In genomic region chr12:111944065-111944987, GRCm38 (mm10) we compare ENCODE assay signal across 9 mouse cellular contexts. TPM values are rescaled to one million over a fixed set of nuclear protein-coding genes. Genes with fewer than 3 reads are reported as not detected.
A peak's percentile ranks its signal among the peaks of the same experiment; 100 is the strongest.
DNase-seq lines count a peak whose midpoint lies in the region; ATAC-seq and TF ChIP-seq lines count a peak whose summit lies in the region.
"Not testable (repeated sequence)": the region's sequence is repeated elsewhere in the genome, so short reads cannot be mapped to it uniquely, and the experiment has no call there.
"Had no signal": no experiment of that assay in that cellular context is flagged by ENCODE, and none has a peak within 500 bp of the region (broad histone marks: within the 10 kb centered on the region; RNA-seq: fewer than 3 reads in every experiment).

No protein-coding gene starts in this region.

- not testable (repeated sequence) for H3K27me3 ChIP-seq in forebrain, embryonic 14.5 days (replicated peaks; ENCODE audit: control insufficient read depth, insufficient read depth, low read length); kidney, embryonic 15.5 days; liver, embryonic 15.5 days; stomach, postnatal 0 days (ENCODE audit: control insufficient read depth, insufficient read depth, low read length)

- not testable (repeated sequence) for H3K9me3 ChIP-seq in forebrain, embryonic 14.5 days (replicated peaks; ENCODE audit: control insufficient read depth, low read length); kidney, embryonic 15.5 days (replicated peaks); liver, embryonic 15.5 days (replicated peaks); stomach, postnatal 0 days (ENCODE audit: control insufficient read depth, low read length)

- intact Hi-C loops in heart, postnatal 36 days (cut with DNase I), result loop anchor here (5.0 kb wide), 1 partner anchor 37 kb away; the partner anchor contains the start of gene Ppp1r13b

- TF ChIP-seq CTCF in stomach, postnatal 0 days (IDR thresholded peaks at IDR 0.05; ENCODE audit: low read depth), result not testable (repeated sequence)

- H3K4me3 ChIP-seq in forebrain, embryonic 14.5 days (ENCODE audit: low read depth, low read length); stomach, postnatal 0 days (ENCODE audit: low read depth, low read length): not testable (repeated sequence)
- 0 out of 2 replicates have a peak overlapping the region, but pooled peaks have one; percentile 6 for H3K4me3 ChIP-seq in kidney, embryonic 15.5 days (replicated peaks)
- H3K4me3 ChIP-seq in liver, embryonic 15.5 days (replicated peaks), result peak overlapping the region; percentile 38

- WGBS in forebrain, embryonic 14.5 days, result 82% methylated on average over 16 of the region's 20 CpGs
- 61% methylated on average over 18 of the region's 20 CpGs for WGBS in kidney, embryonic 15.5 days
- 3% methylated on average over 18 of the region's 20 CpGs for WGBS in liver, embryonic 15.5 days (ENCODE audit: insufficient replicate concordance)
- 64% methylated on average over 12 of the region's 20 CpGs for WGBS in stomach, postnatal 0 days

- H3K27ac ChIP-seq in forebrain, embryonic 14.5 days (ENCODE audit: low read depth, low read length), result not testable (repeated sequence)
- H3K27ac ChIP-seq in kidney, embryonic 15.5 days, result peak overlapping the region; percentile 93
- H3K27ac ChIP-seq in liver, embryonic 15.5 days (replicated peaks), result peak overlapping the region; percentile 80
- peak overlapping the region; percentile 88 for H3K27ac ChIP-seq in stomach, postnatal 0 days (replicated peaks)

- H3K4me2 ChIP-seq in forebrain, embryonic 14.5 days (ENCODE audit: low read length), result not testable (repeated sequence)
- peak overlapping the region; percentile 41 for H3K4me2 ChIP-seq in kidney, embryonic 15.5 days
- peak overlapping the region; percentile 57 for H3K4me2 ChIP-seq in liver, embryonic 15.5 days
- 0 out of 2 replicates have a peak overlapping the region, but pooled peaks have one; percentile 25 for H3K4me2 ChIP-seq in stomach, postnatal 0 days (replicated peaks; ENCODE audit: low read depth)

- not testable (repeated sequence) for H3K9ac ChIP-seq in forebrain, embryonic 14.5 days (ENCODE audit: low read length); stomach, postnatal 0 days (ENCODE audit: low read length)
- 0 out of 2 replicates have a peak overlapping the region, but pooled peaks have one; percentile 2 for H3K9ac ChIP-seq in kidney, embryonic 15.5 days
- peak overlapping the region; percentile 31; the same call in 1 of the 2 replicates for H3K9ac ChIP-seq in liver, embryonic 15.5 days

- ATAC-seq in forebrain, embryonic 14.5 days, result 0 out of 2 replicates have a peak, but pooled peaks have one; percentile 29
- peak; percentile 66 for ATAC-seq in kidney, embryonic 15.5 days (replicated peaks; ENCODE audit: low FRiP score)
- peak; percentile 72 for ATAC-seq in liver, embryonic 15.5 days (ENCODE audit: insufficient read depth)
- ATAC-seq in monocyte, adult 5-6 weeks (replicated peaks; ENCODE audit: insufficient number of reproducible peaks, low FRiP score, low TSS enrichment, poor library complexity, severe bottlenecking), result peak; percentile 40; the same call in 1 of the 2 replicates
- ATAC-seq in stomach, postnatal 0 days (ENCODE audit: low FRiP score, low TSS enrichment), result peak; percentile 79

- H3K4me1 ChIP-seq in forebrain, embryonic 14.5 days (ENCODE audit: control insufficient read depth, insufficient read depth, low read length); stomach, postnatal 0 days (replicated peaks; ENCODE audit: control insufficient read depth, insufficient read depth): not testable (repeated sequence)
- peaks cover 36% of the 10 kb centered on the region for H3K4me1 ChIP-seq in kidney, embryonic 15.5 days
- H3K4me1 ChIP-seq in liver, embryonic 15.5 days (replicated peaks), result peaks cover 38% of the 10 kb centered on the region

- not testable (repeated sequence) for TF ChIP-seq EP300 in stomach, postnatal 0 days (optimal IDR thresholded peaks at IDR 0.05)

- not testable (repeated sequence) for H3K36me3 ChIP-seq in forebrain, embryonic 14.5 days (ENCODE audit: control insufficient read depth, insufficient read depth, low read length); kidney, embryonic 15.5 days; liver, embryonic 15.5 days (replicated peaks); stomach, postnatal 0 days (ENCODE audit: control insufficient read depth, insufficient read depth, low read length)

- DNase-seq in CD4-positive, CD25-positive, alpha-beta regulatory T cell, adult 2 months (ENCODE audit: low read depth, low spot score), result peak; percentile 22
- peak; percentile 32 for DNase-seq in c-Kit-positive CD71-positive TER-119-positive erythroid progenitor cells, embryonic 14.5 days (ENCODE audit: low spot score)
- not testable (repeated sequence) for DNase-seq in forebrain, embryonic 14.5 days (ENCODE audit: low spot score)
- DNase-seq in heart, postnatal 36 days, result peak; percentile 18 to 30
- peak; percentile 54 for DNase-seq in stomach, postnatal 0 days (ENCODE audit: low spot score)

RNA-seq across cellular contexts. Expression of gene Atp5mpl, which starts 22.5 kb away (rescaled TPM):
- polyA plus RNA-seq in forebrain, embryonic 14.5 days (2014; fragmentation: Nextera tagmentation; extraction: Ambion mirVana), result 634 and 784 TPM in 2 replicates
- total RNA-seq in heart, postnatal 36 days (2021), result 1,000 to 10,000 TPM; 1,342 to 1,403 TPM
- 785 and 879 TPM in 2 replicates for polyA plus RNA-seq in kidney, embryonic 15.5 days (2015; fragmentation: Nextera tagmentation; extraction: Ambion mirVana)
- 397 and 473 TPM in 2 replicates for polyA plus RNA-seq in liver, embryonic 15.5 days (2015; fragmentation: Nextera tagmentation; extraction: Ambion mirVana)
- total RNA-seq in monocyte, adult 5-6 weeks (2017), result 289 to 531 TPM (median 434 TPM) in 3 replicates
- 814 and 865 TPM in 2 replicates for polyA plus RNA-seq in stomach, postnatal 0 days (2015; fragmentation: Nextera tagmentation; extraction: Ambion mirVana)

RNA-seq across cellular contexts. Expression of gene Tdrd9, which starts 27.0 kb away (rescaled TPM):
- polyA plus RNA-seq in forebrain, embryonic 14.5 days (2014; fragmentation: Nextera tagmentation; extraction: Ambion mirVana), result 0.19 and 0.31 TPM in 2 replicates
- total RNA-seq in heart, postnatal 36 days (2021), result under 1 TPM in 1 of 2 experiments, not detected in 1; 0.33 TPM
- 0.47 and 0.57 TPM in 2 replicates for polyA plus RNA-seq in kidney, embryonic 15.5 days (2015; fragmentation: Nextera tagmentation; extraction: Ambion mirVana)
- 0.10 and 0.22 TPM in 2 replicates for polyA plus RNA-seq in liver, embryonic 15.5 days (2015; fragmentation: Nextera tagmentation; extraction: Ambion mirVana)
- total RNA-seq in monocyte, adult 5-6 weeks (2017), result 0.29 TPM in 1 of 3 replicates, not detected in the others
- 0.01 TPM in 1 of 2 replicates, not detected in the other for polyA plus RNA-seq in stomach, postnatal 0 days (2015; fragmentation: Nextera tagmentation; extraction: Ambion mirVana)

RNA-seq across cellular contexts. Expression of gene Ppp1r13b, which starts 36.4 kb away (rescaled TPM):
- 12.5 and 20.1 TPM in 2 replicates for polyA plus RNA-seq in forebrain, embryonic 14.5 days (2014; fragmentation: Nextera tagmentation; extraction: Ambion mirVana)
- 10 to 100 TPM; 19.7 to 20.3 TPM for total RNA-seq in heart, postnatal 36 days (2021)
- polyA plus RNA-seq in kidney, embryonic 15.5 days (2015; fragmentation: Nextera tagmentation; extraction: Ambion mirVana), result 14.5 and 18.5 TPM in 2 replicates
- polyA plus RNA-seq in liver, embryonic 15.5 days (2015; fragmentation: Nextera tagmentation; extraction: Ambion mirVana), result 3.6 and 3.7 TPM in 2 replicates
- 9.8 to 19.1 TPM (median 12.6 TPM) in 3 replicates for total RNA-seq in monocyte, adult 5-6 weeks (2017)
- polyA plus RNA-seq in stomach, postnatal 0 days (2015; fragmentation: Nextera tagmentation; extraction: Ambion mirVana), result 18.9 and 21.5 TPM in 2 replicates

RNA-seq across cellular contexts. Expression of gene Rd3l, which starts 36.8 kb away (rescaled TPM):
- not detected in 2 replicates for polyA plus RNA-seq in forebrain, embryonic 14.5 days (2014; fragmentation: Nextera tagmentation; extraction: Ambion mirVana)
- under 1 TPM in 1 of 2 experiments, not detected in 1; 0.65 TPM for total RNA-seq in heart, postnatal 36 days (2021)
- not detected in 2 replicates for polyA plus RNA-seq in kidney, embryonic 15.5 days (2015; fragmentation: Nextera tagmentation; extraction: Ambion mirVana)
- polyA plus RNA-seq in liver, embryonic 15.5 days (2015; fragmentation: Nextera tagmentation; extraction: Ambion mirVana), result not detected in 2 replicates
- not detected in 3 replicates for total RNA-seq in monocyte, adult 5-6 weeks (2017)
- polyA plus RNA-seq in stomach, postnatal 0 days (2015; fragmentation: Nextera tagmentation; extraction: Ambion mirVana), result 0.08 and 0.13 TPM in 2 replicates
- polyA plus RNA-seq: brain, embryonic 14.5 days had no signal

Comparison
In these comparisons a context has a peak if more than half of its experiments do, and no peak if none do; other contexts are left out.
1. ATAC-seq: peak in every context shown above with its lines; median percentile 79 in stomach, postnatal 0 days; 72 in liver, embryonic 15.5 days; 66 in kidney, embryonic 15.5 days; 40 in monocyte, adult 5-6 weeks; 29 in forebrain, embryonic 14.5 days.